Mouse (Mus musculus): ENCODE results near the gene Mphosph10. TPM values are rescaled to one million over a fixed set of nuclear protein-coding genes. Genes with fewer than 3 reads are reported as not detected.

The Mphosph10 gene
- polyA plus RNA-seq, 1 experiment, result 8.4 TPM

GRCm38 (mm10) chr7:64365863-64366262, 26.2 kb downstream of the Mphosph10 start:
- Histone ChIP-seq H3K4me2 (ENCODE audit: low read depth) (no peak overlapping the region), H3K36me3 (ENCODE audit: control insufficient read depth, insufficient read depth) (peaks cover 7% of the 10 kb centered on the region), H3K79me2 (ENCODE audit: control insufficient read depth, insufficient read depth) (no peaks in the 10 kb centered on the region), H3K4me3 (no peak overlapping the region), H3K27me3 (ENCODE audit: control insufficient read depth, insufficient read depth, insufficient read length) (no peaks in the 10 kb centered on the region), H3ac (ENCODE audit: control insufficient read depth, insufficient read length) (no peak overlapping the region)
- TF ChIP-seq CEBPB (IDR thresholded peaks at IDR 0.05; ENCODE audit: insufficient read depth, poor library complexity, severe bottlenecking) (no peak), TCF12 (IDR thresholded peaks at IDR 0.05; ENCODE audit: insufficient read depth, poor library complexity, severe bottlenecking) (no peak), SRF (IDR thresholded peaks at IDR 0.05; ENCODE audit: control insufficient read depth, insufficient read length, low read depth) (no peak), MYOD1 (IDR thresholded peaks at IDR 0.05; ENCODE audit: control insufficient read depth in 1 of 3, insufficient read length in 2 of 3, low read depth in 2 of 3) (no peak)

- H3K79me2 ChIP-seq (ENCODE audit: control insufficient read depth, insufficient read depth), result no peaks in the 10 kb centered on the region
- H3ac ChIP-seq (ENCODE audit: control insufficient read depth, insufficient read length), result no peak overlapping the region
- TF ChIP-seq POLR2AphosphoS2 (IDR thresholded peaks at IDR 0.05; ENCODE audit: insufficient read length, low read depth), result no peak
- H3K4me3 ChIP-seq, result no peak overlapping the region
- no peaks in the 10 kb centered on the region for H3K27me3 ChIP-seq (ENCODE audit: control insufficient read depth, insufficient read depth, insufficient read length)
- H3K4me2 ChIP-seq (ENCODE audit: low read depth), result no peak overlapping the region
- peaks cover 11% of the 10 kb centered on the region for H3K36me3 ChIP-seq (ENCODE audit: control insufficient read depth, insufficient read depth)
Observed at GRCm38 (mm10) chr7:64360586-64360945, 31.5 kb downstream of the Mphosph10 start.

- Histone ChIP-seq H3K4me2 (ENCODE audit: low read depth) (no peak overlapping the region), H3K27me3 (ENCODE audit: control insufficient read depth, insufficient read depth, insufficient read length) (no peaks in the 10 kb centered on the region), H3K36me3 (ENCODE audit: control insufficient read depth, insufficient read depth) (peaks cover 11% of the 10 kb centered on the region), H3ac (ENCODE audit: control insufficient read depth, insufficient read length) (no peak overlapping the region), H3K4me3 (no peak overlapping the region), H3K79me2 (ENCODE audit: control insufficient read depth, insufficient read depth) (no peaks in the 10 kb centered on the region)
- TF ChIP-seq TCF3 (IDR thresholded peaks at IDR 0.05; ENCODE audit: insufficient read length, low read depth), result no peak
- TF ChIP-seq SRF (IDR thresholded peaks at IDR 0.05; ENCODE audit: control insufficient read depth, insufficient read length, low read depth), result no peak
- no peak for TF ChIP-seq CEBPB (IDR thresholded peaks at IDR 0.05; ENCODE audit: insufficient read depth, poor library complexity, severe bottlenecking)
- TF ChIP-seq REST (IDR thresholded peaks at IDR 0.05; ENCODE audit: insufficient read depth, insufficient read length), result no peak
- TF ChIP-seq TCF12 (IDR thresholded peaks at IDR 0.05; ENCODE audit: insufficient read depth, poor library complexity, severe bottlenecking), result no peak
Observed at GRCm38 (mm10) chr7:64359943-64360585, 32.0 kb downstream of the Mphosph10 start.

GRCm38 (mm10) chr7:64358666-64359065, 33.4 kb downstream of the Mphosph10 start:
- TF ChIP-seq MAX (IDR thresholded peaks at IDR 0.05; ENCODE audit: low read depth) (no peak), POLR2AphosphoS2 (IDR thresholded peaks at IDR 0.05; ENCODE audit: insufficient read length, low read depth) (no peak), CEBPB (IDR thresholded peaks at IDR 0.05; ENCODE audit: insufficient read depth, poor library complexity, severe bottlenecking) (no peak), POLR2A (IDR thresholded peaks at IDR 0.05; ENCODE audit: insufficient read length, low read depth) (no peak), REST (IDR thresholded peaks at IDR 0.05; ENCODE audit: insufficient read depth, insufficient read length) (no peak), TCF3 (IDR thresholded peaks at IDR 0.05; ENCODE audit: insufficient read length, low read depth) (no peak), MYOG (IDR thresholded peaks at IDR 0.05; ENCODE audit: control insufficient read depth in 1 of 3, insufficient read depth in 1 of 3, insufficient read length in 2 of 3, low read depth in 2 of 3) (no peak), E2F4 (IDR thresholded peaks at IDR 0.05; ENCODE audit: insufficient read depth) (no peak), MYOD1 (IDR thresholded peaks at IDR 0.05; ENCODE audit: control insufficient read depth in 1 of 3, insufficient read length in 2 of 3, low read depth in 2 of 3) (no peak), SRF (IDR thresholded peaks at IDR 0.05; ENCODE audit: control insufficient read depth, insufficient read length, low read depth) (no peak), USF1 (IDR thresholded peaks at IDR 0.05; ENCODE audit: low read depth) (no peak), TCF12 (IDR thresholded peaks at IDR 0.05; ENCODE audit: insufficient read depth, poor library complexity, severe bottlenecking) (no peak)
- Histone ChIP-seq H3K79me2 (ENCODE audit: control insufficient read depth, insufficient read depth) (no peaks in the 10 kb centered on the region), H3ac (ENCODE audit: control insufficient read depth, insufficient read length) (no peak overlapping the region), H3K4me3 (no peak overlapping the region), H3K27me3 (ENCODE audit: control insufficient read depth, insufficient read depth, insufficient read length) (no peaks in the 10 kb centered on the region), H3K4me2 (ENCODE audit: low read depth) (no peak overlapping the region), H3K36me3 (ENCODE audit: control insufficient read depth, insufficient read depth) (peaks cover 11% of the 10 kb centered on the region)

GRCm38 (mm10) chr7:64357405-64357804, 34.7 kb downstream of the Mphosph10 start:
- H3K4me3 ChIP-seq, result no peak overlapping the region
- TF ChIP-seq E2F4 (IDR thresholded peaks at IDR 0.05; ENCODE audit: insufficient read depth) (no peak), TCF3 (IDR thresholded peaks at IDR 0.05; ENCODE audit: insufficient read length, low read depth) (no peak), TCF12 (IDR thresholded peaks at IDR 0.05; ENCODE audit: insufficient read depth, poor library complexity, severe bottlenecking) (no peak), MYOG (IDR thresholded peaks at IDR 0.05; ENCODE audit: control insufficient read depth in 1 of 3, insufficient read depth in 1 of 3, insufficient read length in 2 of 3, low read depth in 2 of 3) (no peak), MAX (IDR thresholded peaks at IDR 0.05; ENCODE audit: low read depth) (no peak), POLR2A (IDR thresholded peaks at IDR 0.05; ENCODE audit: insufficient read length, low read depth) (no peak), REST (IDR thresholded peaks at IDR 0.05; ENCODE audit: insufficient read depth, insufficient read length) (no peak), USF1 (IDR thresholded peaks at IDR 0.05; ENCODE audit: low read depth) (no peak), POLR2AphosphoS2 (IDR thresholded peaks at IDR 0.05; ENCODE audit: insufficient read length, low read depth) (no peak), MYOD1 (IDR thresholded peaks at IDR 0.05; ENCODE audit: control insufficient read depth in 1 of 3, insufficient read length in 2 of 3, low read depth in 2 of 3) (no peak), SRF (IDR thresholded peaks at IDR 0.05; ENCODE audit: control insufficient read depth, insufficient read length, low read depth) (no peak), CEBPB (IDR thresholded peaks at IDR 0.05; ENCODE audit: insufficient read depth, poor library complexity, severe bottlenecking) (no peak)
- no peak overlapping the region for H3ac ChIP-seq (ENCODE audit: control insufficient read depth, insufficient read length)
- H3K79me2 ChIP-seq (ENCODE audit: control insufficient read depth, insufficient read depth), result no peaks in the 10 kb centered on the region
- no peaks in the 10 kb centered on the region for H3K27me3 ChIP-seq (ENCODE audit: control insufficient read depth, insufficient read depth, insufficient read length)
- H3K4me2 ChIP-seq (ENCODE audit: low read depth), result no peak overlapping the region
- H3K36me3 ChIP-seq (ENCODE audit: control insufficient read depth, insufficient read depth), result peaks cover 7% of the 10 kb centered on the region

Data from myocyte (in vitro differentiated cells).